Mouse (Mus musculus) liver, embryonic 16.5 days (tissue): ENCODE data around the gene Kat14. TPM values are rescaled to one million over a fixed set of nuclear protein-coding genes. Genes with fewer than 3 reads are reported as not detected.

Experiments used
- ATAC-seq: fragments of 200-750 bp; cut with Nextera tagmentation; 2 replicates; pipeline ENCODE4 v1.8.0; 2017; ENCODE audit warnings: low read depth, mild to moderate bottlenecking, moderate number of reproducible peaks, moderate library complexity
- H3K27ac ChIP-seq: fragments of 300-500 bp; sonication (generic); 2 replicates; pipeline ENCODE4 v1.5.1; 2014; ENCODE audit warnings: mild to moderate bottlenecking, low read length
- H3K27me3 ChIP-seq: fragments of 300-500 bp; sonication (generic); 2 replicates; pipeline ENCODE4 v1.6.1; 2014; ENCODE audit warnings: low read depth, low read length, mixed read lengths; ENCODE audit not compliant: control insufficient read depth, insufficient read depth
- H3K36me3 ChIP-seq: fragments of 300-500 bp; sonication (generic); 2 replicates; pipeline ENCODE4 v1.6.1; 2014; ENCODE audit warnings: mild to moderate bottlenecking; ENCODE audit not compliant: control insufficient read depth, insufficient read depth
- H3K4me1 ChIP-seq: fragments of 300-500 bp; sonication (generic); 2 replicates; pipeline ENCODE4 v1.6.1; 2014; ENCODE audit warnings: low read depth, low read length, mixed read lengths; ENCODE audit not compliant: control insufficient read depth
- H3K4me2 ChIP-seq: fragments of 300-500 bp; sonication (generic); 2 replicates; pipeline ENCODE4 v1.6.1; 2014; ENCODE audit warnings: low read depth, low read length, mixed read lengths
- H3K4me3 ChIP-seq: fragments of 300-500 bp; sonication (generic); 2 replicates; pipeline ENCODE4 v1.5.1; 2014; ENCODE audit warnings: low read depth, mild to moderate bottlenecking, low read length
- H3K9ac ChIP-seq: fragments of 300-500 bp; sonication (generic); 2 replicates; pipeline ENCODE4 v1.6.1; 2014; ENCODE audit warnings: low read depth, low read length
- H3K9me3 ChIP-seq: fragments of 300-500 bp; sonication (generic); replicated peaks from 2 replicates; pipeline ENCODE4 v1.6.1; 2016; ENCODE audit warnings: low read length; ENCODE audit not compliant: control insufficient read depth
- WGBS: fragments of 180-500 bp; shearing (Covaris S2); extraction: QIAGEN DNeasy Blood & Tissue Kit; methylation state at CpG from one replicate; pipeline ENCODE4 v1.1.7; 2014; ENCODE audit not compliant: insufficient replicate concordance; 5-methylcytosine and 5-hydroxymethylcytosine counted together
- polyA plus RNA-seq: library from polyadenylated mRNA; unstranded; fragments of >200 nt; fragmentation: Nextera tagmentation; extraction: Ambion mirVana; gene quantifications from 2 replicates; pipeline ENCODE4 v1.2.1, GENCODE M21; 2015

The Kat14 gene
- polyA plus RNA-seq, 1 experiment from 2014 or later = 12.9 TPM

DNA sequence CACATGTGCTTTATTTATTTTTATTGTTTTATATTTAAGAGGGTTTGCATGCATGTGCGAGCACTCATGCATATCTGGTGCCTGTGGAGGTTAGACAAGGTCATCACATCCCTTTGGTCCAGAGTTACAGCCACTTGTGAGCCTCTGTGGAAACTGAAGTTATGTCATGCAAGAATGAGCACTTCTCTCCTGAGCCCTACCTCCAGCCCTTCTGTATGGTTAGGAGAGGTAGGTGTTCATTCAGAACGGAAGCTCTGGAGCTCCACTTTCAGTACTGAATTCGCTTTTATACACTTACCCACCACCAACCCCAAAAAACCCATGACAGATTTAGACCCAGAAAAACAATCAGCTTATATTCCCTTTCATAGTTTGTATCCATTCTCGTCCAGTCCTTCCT lies 2.8 kb downstream of the Kat14 start:
- Histone ChIP-seq H3K27me3 (no peaks in the 10 kb centered on the region), H3K27ac (no peak overlapping the region), H3K9me3 (no peaks in the 10 kb centered on the region), H3K9ac (no peak overlapping the region), H3K4me3 (no peak overlapping the region), H3K4me1 (peaks cover 19% of the 10 kb centered on the region), H3K36me3 (peaks cover 9% of the 10 kb centered on the region), H3K4me2 (no peak overlapping the region)
- ATAC-seq = no peak
- 77% methylated on average over 4 of the region's 4 CpGs for WGBS

DNA sequence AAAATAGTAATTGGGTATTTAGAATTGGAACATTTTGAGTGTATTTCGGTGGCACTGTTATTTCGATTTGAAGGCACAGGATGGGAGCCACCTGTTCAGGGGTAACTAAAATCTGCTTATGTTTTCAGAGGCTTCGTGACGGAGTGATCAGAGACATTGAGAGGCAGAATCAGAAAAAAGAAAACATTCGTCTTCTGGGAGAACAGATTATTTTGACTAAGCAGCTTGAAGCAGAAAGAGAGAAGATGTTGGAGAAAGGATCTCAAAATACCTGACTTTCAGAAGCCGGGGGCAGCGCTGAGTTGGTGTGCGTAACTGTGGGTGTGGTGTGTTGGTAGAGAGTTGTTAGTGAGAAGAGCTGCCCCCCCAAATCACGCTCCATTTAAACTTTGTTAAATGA lies 4.3 kb downstream of the Kat14 start:
- ATAC-seq = no peak
- Histone ChIP-seq H3K27me3 (no peaks in the 10 kb centered on the region), H3K4me3 (no peak overlapping the region), H3K27ac (no peak overlapping the region), H3K36me3 (peaks cover 10% of the 10 kb centered on the region), H3K4me2 (no peak overlapping the region), H3K4me1 (peaks cover 17% of the 10 kb centered on the region), H3K9me3 (no peaks in the 10 kb centered on the region), H3K9ac (no peak overlapping the region)
- WGBS = 81% methylated on average over 9 of the region's 9 CpGs

DNA sequence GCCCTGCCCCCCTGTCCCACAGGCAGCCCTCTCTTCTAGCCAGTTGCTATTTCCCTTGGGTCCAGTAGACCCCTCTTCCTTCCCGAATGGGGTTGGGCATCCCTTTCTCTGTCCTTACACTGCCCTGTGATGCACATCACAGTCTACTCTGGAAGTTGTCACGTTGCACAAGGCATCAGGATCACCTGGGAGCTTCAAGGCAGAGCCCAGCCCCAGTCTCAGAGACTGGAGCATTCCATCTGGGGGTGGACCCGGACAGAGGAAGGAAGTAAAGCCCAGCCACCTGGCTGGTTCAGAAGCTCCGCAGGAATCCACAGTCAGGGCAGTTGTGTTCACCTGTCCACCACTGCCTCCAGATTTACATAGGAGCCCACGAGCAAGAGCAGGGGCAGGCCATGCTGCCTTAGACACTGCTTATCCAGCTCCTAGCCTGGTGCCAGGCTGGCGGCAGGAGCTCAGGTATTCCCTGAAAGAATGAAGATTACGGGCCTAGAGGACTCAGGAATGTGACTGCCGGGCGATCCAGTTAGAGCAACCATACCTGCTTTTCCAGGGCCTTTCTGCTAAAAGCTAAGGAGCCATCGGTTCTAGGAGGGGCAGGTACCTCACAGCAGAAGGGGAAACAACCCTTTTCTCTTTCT lies 6.4 kb downstream of the Kat14 start:
- Histone ChIP-seq H3K9me3 (no peaks in the 10 kb centered on the region), H3K9ac (no peak overlapping the region), H3K4me2 (no peak overlapping the region), H3K36me3 (peaks cover 16% of the 10 kb centered on the region), H3K4me3 (no peak overlapping the region), H3K27me3 (no peaks in the 10 kb centered on the region), H3K4me1 (peaks cover 6% of the 10 kb centered on the region), H3K27ac (no peak overlapping the region)
- 72% methylated on average over 10 of the region's 10 CpGs for WGBS
- ATAC-seq = no peak

DNA sequence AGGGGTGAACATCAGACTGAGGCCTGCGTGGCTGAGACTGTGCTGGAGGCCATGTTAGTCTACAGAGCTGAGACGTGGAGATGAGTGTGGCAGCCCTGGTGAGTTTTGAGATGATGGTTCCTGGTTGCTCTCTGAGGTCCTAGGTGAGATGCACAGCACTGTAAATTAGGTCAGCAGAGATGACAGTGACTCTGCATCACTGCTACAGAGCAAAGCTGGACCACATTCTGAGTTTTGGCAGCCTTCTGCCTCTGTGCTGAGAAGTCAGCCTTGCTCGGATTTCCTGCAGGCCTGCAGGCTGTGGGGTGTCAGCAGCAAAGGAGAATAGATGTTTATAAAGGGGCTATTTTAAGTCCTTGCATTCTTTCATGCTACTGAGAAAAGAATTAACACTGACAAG lies 12.5 kb downstream of the Kat14 start:
- H3K36me3 ChIP-seq = peaks cover 22% of the 10 kb centered on the region
- H3K4me2 ChIP-seq = no peak overlapping the region
- no peaks in the 10 kb centered on the region for H3K27me3 ChIP-seq
- H3K9me3 ChIP-seq = no peaks in the 10 kb centered on the region
- WGBS = 85% methylated on average over 3 of the region's 3 CpGs
- ATAC-seq = no peak
- peaks cover 7% of the 10 kb centered on the region for H3K4me1 ChIP-seq
- H3K9ac ChIP-seq = no peak overlapping the region
- no peak overlapping the region for H3K27ac ChIP-seq
- H3K4me3 ChIP-seq = no peak overlapping the region

DNA sequence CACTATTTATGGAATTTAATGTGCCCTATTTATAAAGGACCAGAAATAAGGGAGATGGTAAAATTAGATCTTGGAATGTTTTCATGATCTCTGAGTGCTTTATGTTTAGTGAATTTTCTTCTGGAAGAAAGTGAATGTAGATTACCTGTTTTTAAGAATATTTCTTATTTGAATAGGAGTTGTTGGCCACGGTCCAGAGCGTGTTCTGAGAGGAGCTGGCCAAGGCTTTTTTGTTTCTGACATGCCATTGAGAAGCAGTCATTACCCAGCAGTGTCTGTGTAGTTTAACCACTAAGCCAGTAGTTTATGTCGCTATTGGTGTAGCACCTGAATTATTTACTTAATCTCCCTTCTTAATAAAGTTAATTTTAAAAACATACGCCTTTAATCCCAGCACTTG lies 13.0 kb downstream of the Kat14 start:
- Histone ChIP-seq H3K36me3 (peaks cover 22% of the 10 kb centered on the region), H3K27ac (no peak overlapping the region), H3K4me2 (no peak overlapping the region), H3K9me3 (no peaks in the 10 kb centered on the region), H3K4me1 (peaks cover 7% of the 10 kb centered on the region), H3K9ac (no peak overlapping the region), H3K27me3 (no peaks in the 10 kb centered on the region), H3K4me3 (no peak overlapping the region)
- WGBS = 83% methylated on average over 4 of the region's 4 CpGs
- no peak for ATAC-seq

DNA sequence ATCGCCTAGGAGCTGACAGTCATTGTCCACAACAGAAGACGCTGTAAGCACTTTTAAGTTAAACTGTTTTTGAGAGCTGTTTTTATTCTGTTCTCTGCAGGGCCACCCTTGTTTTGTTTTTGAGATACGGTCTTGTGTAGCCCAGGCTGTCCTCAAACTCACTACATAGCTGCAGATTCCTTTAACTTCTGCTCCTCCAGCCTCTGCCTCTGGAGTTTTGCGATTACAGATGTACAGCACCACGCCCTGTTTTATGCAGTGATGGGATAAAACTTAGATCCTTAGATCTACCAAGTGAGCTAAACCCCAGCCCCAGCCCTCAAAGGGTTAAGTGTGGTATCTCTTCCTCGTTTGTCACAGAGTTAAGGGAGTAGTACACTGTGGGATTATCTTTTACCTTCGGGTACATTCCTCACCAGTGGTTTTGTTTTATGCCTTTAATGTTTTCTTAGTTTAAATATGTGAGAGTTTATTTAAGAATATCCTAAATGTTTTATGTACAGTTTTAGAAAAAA lies 13.9 kb downstream of the Kat14 start:
- no peak overlapping the region for H3K27ac ChIP-seq
- H3K36me3 ChIP-seq = peaks cover 22% of the 10 kb centered on the region
- no peak overlapping the region for H3K4me2 ChIP-seq
- H3K27me3 ChIP-seq = no peaks in the 10 kb centered on the region
- ATAC-seq = peak; percentile 74
- no peaks in the 10 kb centered on the region for H3K9me3 ChIP-seq
- H3K4me1 ChIP-seq = peaks cover 7% of the 10 kb centered on the region
- no peak overlapping the region for H3K9ac ChIP-seq
- 43% methylated on average over 7 of the region's 7 CpGs for WGBS
- H3K4me3 ChIP-seq = no peak overlapping the region

DNA sequence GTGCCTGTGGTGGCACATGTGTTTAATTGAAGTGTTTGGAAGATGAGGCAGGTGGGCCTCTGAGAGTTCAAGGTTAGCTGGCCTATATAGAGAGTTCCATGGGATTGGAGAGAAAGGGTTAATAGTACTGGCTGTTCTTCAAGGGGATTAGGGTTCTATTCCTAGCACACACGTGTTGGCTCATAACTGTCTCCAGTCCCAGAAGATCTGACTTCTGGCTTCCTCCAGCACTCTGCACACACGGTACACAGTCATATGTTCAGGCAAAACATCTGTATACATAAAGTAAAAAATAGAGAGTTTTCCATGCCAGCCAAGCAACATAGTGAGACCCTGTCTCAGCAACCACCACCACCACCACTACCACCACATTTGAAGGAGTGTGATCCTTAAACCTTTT lies 17.5 kb downstream of the Kat14 start:
- no peak overlapping the region for H3K4me2 ChIP-seq
- H3K36me3 ChIP-seq = peaks cover 27% of the 10 kb centered on the region
- H3K4me1 ChIP-seq = peaks cover 7% of the 10 kb centered on the region
- no peaks in the 10 kb centered on the region for H3K27me3 ChIP-seq
- no peak overlapping the region for H3K27ac ChIP-seq
- no peak for ATAC-seq
- no peaks in the 10 kb centered on the region for H3K9me3 ChIP-seq
- 77% methylated on average over 2 of the region's 2 CpGs for WGBS
- H3K9ac ChIP-seq = no peak overlapping the region
- no peak overlapping the region for H3K4me3 ChIP-seq

DNA sequence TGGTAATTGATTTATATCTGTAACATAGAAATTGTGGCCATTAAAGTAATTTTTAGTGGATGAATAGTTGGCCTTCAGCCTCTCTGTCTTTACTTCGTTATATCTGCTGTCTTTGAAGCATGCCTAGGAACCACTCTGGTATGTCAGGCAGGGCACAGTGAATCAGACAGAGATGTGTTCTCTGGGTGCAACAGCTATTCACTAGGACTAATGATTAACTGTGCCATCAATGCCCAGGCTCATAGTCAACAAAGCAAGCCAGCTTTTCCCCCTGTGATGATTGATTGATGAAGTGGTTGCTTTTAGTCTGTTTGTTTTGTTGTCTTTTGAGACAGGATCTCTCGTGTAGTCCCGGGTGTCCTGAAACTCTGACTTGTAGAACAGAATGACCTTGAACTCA lies 19.6 kb downstream of the Kat14 start:
- H3K4me1 ChIP-seq = no peaks in the 10 kb centered on the region
- no peaks in the 10 kb centered on the region for H3K27me3 ChIP-seq
- peak; percentile 56; the same call in 1 of the 2 replicates for ATAC-seq
- no peak overlapping the region for H3K4me2 ChIP-seq
- no peak overlapping the region for H3K9ac ChIP-seq
- peaks cover 33% of the 10 kb centered on the region for H3K36me3 ChIP-seq
- H3K9me3 ChIP-seq = no peaks in the 10 kb centered on the region
- H3K4me3 ChIP-seq = no peak overlapping the region
- no peak overlapping the region for H3K27ac ChIP-seq
- 58% methylated on average over 3 of the region's 3 CpGs for WGBS

DNA sequence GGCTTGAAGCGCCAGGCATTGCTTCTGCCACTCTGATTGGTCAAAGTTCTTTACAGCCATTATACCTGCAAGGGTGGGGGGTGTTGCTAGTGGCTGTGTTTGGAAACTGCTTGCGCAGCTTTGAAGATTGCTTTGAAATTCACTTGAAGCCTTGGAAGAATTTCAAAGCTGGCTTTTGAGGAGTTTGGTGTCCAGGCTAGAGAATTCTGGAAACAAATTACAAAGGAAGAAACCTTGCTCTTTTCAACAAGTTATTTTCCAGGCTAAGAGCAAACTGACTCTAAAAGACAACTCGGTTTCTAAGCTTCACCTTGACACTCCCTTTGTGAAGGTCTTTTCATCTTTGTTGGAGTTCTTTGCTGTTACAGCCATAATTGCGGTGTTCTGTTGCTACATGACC lies 30.7 kb downstream of the Kat14 start:
- Histone ChIP-seq H3K36me3 (peaks cover 16% of the 10 kb centered on the region), H3K27ac (no peak overlapping the region), H3K9me3 (no peaks in the 10 kb centered on the region), H3K4me3 (no peak overlapping the region), H3K9ac (no peak overlapping the region), H3K4me2 (no peak overlapping the region), H3K27me3 (no peaks in the 10 kb centered on the region), H3K4me1 (no peaks in the 10 kb centered on the region)
- 79% methylated on average over 4 of the region's 4 CpGs for WGBS
- ATAC-seq = no peak
